Mouse (Mus musculus) erythroblast, adult 5-6 weeks (primary cell): Measurements from ENCODE around the gene Ddx39b. TPM values are rescaled to one million over a fixed set of nuclear protein-coding genes. Genes with fewer than 3 reads are reported as not detected.

Source experiments
- ATAC-seq: replicated peaks from 2 replicates; pipeline ENCODE4 v1.8.0; 2016; ENCODE audit warnings: moderate number of reproducible peaks, mild to moderate bottlenecking, moderate TSS enrichment, inconsistent platforms; ENCODE audit not compliant: poor library complexity, low FRiP score, severe bottlenecking
- total RNA-seq, 2 experiments: library from RNA; stranded (forward) in 1 of 2; stranded (reverse) in 1 of 2; fragments of 150-400 nt in 1 of 2; fragments of 200-764, 138-1000 nt in 1 of 2; gene quantifications; 2 replicates each; pipeline versions ENCODE4 v1.2.3 to v1.2.4; 2015 to 2017; ENCODE audit warnings: low replicate concordance in 2 of 2

Gene Ddx39b
- total RNA-seq, 2 experiments from 2014 or later, result 48.1 to 65.7 TPM

- ATAC-seq, result no peak
These were observed 902 bp upstream of the Ddx39b start for GRCm38 (mm10) chr17:35240384-35241304.

DNA sequence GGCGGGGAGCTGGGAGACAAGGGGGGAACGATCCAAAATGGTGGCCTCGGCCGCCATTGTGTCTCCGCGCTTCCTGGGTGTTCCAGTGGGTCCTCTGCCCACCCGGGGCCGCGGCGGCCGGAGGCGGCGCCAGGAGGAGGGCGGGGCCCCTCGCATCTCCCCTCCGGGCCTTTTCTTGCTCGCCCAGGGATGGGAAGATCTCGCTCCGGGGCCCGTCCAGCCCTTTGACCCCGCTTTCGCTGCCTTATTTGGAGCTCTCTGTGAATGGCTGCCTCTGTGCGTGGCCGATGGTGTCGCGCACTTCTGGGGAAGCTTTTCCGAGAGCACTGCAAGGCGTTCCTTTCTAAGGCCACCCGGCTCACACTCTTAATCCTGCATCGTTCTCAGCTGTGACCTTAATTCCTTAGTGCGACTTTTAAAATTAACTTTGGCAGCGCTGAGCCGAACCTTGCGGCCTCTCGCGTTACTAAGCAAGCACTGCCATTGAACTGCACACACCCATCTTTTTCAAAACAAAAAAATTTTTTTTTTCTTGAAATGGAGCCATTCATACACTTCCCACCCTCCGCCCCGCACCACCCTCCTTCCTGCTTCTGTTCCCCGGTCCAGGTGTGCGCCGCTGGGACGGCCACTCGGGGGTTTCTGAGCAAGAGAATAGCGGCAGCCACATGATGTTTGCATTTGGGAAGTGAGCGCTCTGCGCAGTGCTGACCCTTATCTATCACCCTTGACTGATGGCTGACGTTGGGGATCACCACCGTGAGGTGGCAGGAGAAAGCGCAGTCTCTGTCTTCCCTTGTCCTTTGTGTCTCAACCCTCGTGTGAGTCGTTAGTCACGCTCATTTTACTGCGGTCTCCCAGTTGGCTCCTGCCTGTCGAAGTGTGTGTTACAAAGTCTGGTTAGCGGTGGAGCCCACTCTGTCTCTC lies 732 bp downstream of the Ddx39b start:
- peak; percentile 70 for ATAC-seq

DNA sequence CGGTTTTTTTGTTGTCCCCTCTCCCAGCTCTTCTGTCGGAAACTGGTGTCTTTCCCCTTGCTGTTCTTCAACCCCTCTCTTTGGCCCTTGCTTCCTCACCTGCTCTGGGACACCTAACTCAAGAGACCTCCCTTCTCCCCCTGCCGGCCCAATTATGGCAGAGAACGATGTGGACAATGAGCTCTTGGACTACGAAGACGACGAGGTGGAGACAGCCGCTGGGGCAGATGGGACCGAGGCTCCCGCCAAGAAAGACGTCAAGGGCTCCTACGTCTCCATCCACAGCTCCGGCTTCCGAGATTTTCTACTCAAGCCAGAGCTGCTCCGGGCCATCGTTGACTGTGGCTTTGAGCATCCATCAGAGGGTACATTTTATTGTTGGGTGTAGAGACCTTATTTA lies 1.5 kb downstream of the Ddx39b start:
- ATAC-seq, result peak; percentile 31; the same call in 1 of the 2 replicates

DNA sequence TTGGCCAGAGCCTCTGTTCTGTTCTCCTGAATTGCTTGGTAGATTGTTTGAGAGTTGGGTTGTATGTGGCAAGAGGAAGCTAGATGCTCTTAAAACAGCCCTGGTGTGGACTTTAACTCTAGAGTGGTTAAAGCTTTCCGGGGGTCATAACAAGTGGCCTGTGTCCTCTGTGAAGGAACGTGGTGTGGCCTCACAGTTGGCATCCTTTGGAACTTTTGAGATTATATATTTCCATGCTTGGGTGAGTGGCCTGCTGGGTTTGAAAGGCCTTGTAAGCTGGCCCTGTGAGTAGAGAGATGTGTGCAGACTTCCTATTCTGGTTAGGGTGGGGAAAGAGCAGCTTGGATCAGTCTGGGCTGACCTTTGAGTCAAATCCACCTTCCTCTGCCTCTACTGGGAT lies 3.5 kb downstream of the Ddx39b start:
- ATAC-seq, result no peak

GRCm38 (mm10) chr17:35245731-35246623 lies 4.4 kb downstream of the Ddx39b start:
- no peak for ATAC-seq

DNA sequence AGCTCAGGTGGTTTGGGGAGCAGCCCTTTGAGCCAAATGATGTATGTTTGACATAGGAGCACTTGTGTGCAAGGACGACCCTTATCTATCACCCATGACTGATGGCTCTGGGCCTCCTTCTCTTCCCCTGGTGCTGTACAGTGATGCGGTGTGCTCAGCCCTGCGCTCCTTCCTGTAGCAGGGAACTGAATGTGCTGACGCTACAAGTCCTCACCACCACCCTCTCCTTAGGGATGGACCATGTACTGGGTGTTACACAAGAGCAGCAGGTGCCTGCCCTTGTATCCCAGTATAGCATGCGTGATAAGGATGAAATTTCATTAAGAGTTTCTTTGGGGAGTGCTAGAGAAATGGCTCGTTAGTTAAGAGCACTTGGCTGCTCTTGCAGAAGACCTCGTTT lies 5.6 kb downstream of the Ddx39b start:
- no peak for ATAC-seq

- ATAC-seq, result no peak
These were observed 7.4 kb downstream of the Ddx39b start for GRCm38 (mm10) chr17:35248986-35249385.

DNA sequence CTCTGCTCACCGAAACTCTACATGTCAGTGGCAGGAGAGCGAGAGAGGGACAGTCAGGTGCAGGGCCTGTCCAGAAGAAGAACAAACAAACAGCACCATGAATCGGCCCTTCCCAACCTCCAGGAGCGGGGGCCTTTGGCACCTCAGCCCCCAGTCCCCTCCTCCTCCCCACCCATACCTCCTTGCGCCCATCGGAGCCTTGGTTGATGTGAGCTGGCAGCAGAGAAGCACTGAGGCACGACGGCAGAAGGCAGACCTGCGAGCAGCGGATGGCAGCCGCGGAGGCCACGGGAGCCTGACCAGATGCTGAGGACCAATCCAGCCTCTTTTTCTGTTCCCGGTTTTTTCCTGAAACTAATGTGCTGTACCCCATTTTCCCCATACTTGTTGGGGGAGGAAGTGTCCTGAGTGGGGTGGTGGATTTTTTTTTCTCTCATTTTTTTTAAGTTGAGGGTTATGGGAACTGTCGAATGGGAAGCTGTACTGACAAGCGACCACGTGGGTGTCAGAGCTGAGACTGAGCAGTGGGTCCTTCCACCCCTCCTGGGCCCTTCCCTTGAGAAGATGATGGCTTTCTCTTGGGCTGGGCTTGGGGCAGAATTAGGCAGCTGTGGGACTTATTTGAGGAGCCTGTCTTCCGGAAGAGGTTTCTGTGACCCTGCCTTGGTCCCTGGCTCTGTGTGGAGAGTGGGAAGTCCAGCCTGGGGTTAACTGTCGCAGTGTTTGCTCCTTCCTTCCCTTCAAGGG lies 8.1 kb downstream of the Ddx39b start:
- no peak for ATAC-seq

- ATAC-seq, result no peak
These were observed 9.0 kb downstream of the Ddx39b start for GRCm38 (mm10) chr17:35250348-35251120.

GRCm38 (mm10) chr17:35251162-35251719 lies 9.7 kb downstream of the Ddx39b start:
- no peak for ATAC-seq

DNA sequence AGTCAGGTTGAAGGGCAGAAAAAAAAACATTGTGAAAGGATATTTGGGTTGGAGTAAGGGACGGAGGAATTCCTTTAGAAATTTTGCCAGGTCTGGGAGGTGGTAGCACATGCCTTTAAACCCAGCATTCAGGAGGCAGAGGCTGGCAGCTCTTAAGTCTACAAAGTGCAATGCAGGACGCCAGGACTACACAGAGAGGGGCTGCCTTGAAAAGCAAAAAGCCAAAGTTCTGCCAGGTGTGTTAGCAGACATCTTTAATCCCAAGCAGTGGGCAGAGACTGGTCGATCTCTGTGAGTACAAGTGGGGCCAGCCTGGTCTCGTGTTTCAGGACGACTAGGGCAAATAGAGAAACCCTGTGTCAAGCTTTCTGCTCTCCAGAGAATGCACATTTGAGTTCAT lies 10.4 kb downstream of the Ddx39b start:
- no peak for ATAC-seq

- ATAC-seq, result no peak
These were observed 11.2 kb downstream of the Ddx39b start for GRCm38 (mm10) chr17:35252619-35253292.

- no peak for ATAC-seq
These were observed 11.9 kb downstream of the Ddx39b start for GRCm38 (mm10) chr17:35253293-35254093.

- peak; percentile 69 for ATAC-seq
These were observed 12.9 kb downstream of the Ddx39b start for GRCm38 (mm10) chr17:35254241-35255098.

GRCm38 (mm10) chr17:35255301-35255700 lies 13.8 kb downstream of the Ddx39b start:
- no peak for ATAC-seq

DNA sequence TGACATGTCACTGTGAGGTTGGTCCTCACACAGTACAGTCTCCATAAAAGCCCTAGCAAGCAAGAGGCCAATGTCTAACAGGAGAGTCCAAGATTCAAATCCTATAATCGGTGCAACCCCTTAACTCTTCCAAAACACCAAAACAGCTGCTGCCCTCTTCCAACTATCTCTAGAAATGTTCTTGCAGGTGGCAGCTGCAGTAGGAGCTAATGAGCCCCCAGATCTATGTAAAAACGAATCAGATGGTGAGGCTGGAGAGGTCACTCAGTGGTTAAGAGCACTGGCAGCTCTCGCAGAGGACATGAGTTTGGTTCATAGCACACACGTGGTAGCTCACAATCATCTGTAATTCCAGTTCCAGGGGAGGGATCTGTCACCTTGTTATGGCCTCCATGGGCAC lies 14.2 kb downstream of the Ddx39b start:
- no peak for ATAC-seq
